Mouse (Mus musculus) c-Kit-positive CD71-positive TER-119-positive erythroid progenitor cells, embryonic 14.5 days (primary cell): Measurements from ENCODE around the gene Olfr1346.
"Not testable (repeated sequence)": the region's sequence is repeated elsewhere in the genome, so short reads cannot be mapped to it uniquely, and the experiment has no call there.

Experiments
- DNase-seq: peaks from one replicate; pipeline ENCODE4 v3.0.0-alpha.2; 2013; ENCODE audit warnings: low spot score

Gene Olfr1346

DNA sequence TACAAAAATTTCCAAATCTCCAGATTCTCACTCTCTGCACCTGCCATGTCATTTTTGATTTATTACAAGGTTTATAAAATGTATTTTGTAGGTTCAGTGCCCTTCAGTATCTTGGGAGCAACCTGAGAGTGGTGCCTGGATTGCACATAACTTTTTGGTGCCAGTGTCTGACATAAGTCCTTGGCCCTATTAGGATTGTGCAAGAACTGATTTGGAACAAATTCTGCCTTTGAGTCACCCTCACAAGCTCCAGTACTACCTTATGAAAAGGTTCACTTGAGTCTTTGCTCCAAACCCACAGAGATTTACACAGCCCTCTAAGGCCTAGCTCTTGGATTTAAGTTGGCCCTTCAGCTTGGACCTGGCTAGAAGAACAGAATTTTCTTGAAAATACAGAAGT, at the start of gene Olfr1346:
Gene Olfr1346, plus strand, starts transcription at position 151 of the 400 bp plus-strand sequence.
- DNase-seq, result no peak

DNA sequence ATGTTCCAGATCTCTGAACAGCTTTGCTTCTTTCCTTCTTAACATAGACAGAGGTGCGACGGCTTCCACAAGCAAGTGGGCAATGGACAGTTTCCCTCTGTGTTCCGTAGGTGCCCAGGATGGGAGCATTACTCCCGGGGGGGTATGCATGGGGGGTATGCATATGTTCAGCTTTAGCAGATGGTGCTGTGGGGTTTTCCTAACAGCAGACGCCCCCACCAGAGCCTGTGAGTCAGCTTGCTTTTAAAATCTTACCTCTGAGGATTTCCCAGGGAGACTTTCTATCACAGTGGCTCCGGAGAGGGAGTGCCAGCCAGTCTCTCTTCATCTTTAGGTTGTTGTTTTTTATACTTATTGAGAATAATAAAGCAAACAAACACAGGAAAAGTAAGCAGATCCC, 47.0 kb upstream of the Olfr1346 start:
- DNase-seq, result no peak

DNA sequence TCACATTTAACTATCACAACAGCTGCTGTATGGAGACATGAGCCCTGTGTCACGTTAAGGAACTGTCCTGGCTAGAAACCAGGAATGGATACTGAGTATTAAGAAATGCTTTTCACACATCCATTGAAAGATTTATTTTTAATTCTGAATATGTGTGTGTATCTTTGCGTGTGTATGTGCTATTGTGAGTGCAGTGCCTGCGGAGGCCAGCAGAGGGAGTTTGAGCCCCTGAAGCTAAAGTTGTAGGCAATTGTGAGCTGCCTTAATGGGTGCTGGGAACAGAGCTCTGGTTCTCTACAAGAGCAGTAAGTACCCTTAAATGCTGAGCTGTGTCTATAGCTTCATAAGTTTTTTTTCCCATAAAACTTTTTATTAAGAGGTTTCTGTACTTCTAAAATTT, 37.5 kb upstream of the Olfr1346 start:
- no peak for DNase-seq

DNA sequence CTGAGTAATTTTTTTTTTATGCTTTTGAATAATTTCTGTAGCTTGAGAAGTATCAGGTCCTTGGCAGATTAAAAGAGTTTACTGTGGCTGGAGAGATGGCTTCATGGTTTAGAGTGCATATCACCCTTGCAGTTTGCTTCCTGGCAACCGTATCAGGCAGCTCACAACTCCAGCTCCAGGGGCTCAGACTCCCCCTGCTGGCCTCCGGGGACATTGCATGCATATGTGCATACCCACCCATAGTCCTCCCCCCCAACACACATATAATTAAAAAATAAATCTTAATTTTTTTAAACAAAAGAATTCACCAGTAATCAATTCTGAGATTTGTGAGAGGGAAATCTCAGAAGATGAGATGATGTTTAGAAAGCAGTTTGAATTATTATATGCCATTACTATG, 36.6 kb upstream of the Olfr1346 start:
- DNase-seq, result peak; percentile 31

DNA sequence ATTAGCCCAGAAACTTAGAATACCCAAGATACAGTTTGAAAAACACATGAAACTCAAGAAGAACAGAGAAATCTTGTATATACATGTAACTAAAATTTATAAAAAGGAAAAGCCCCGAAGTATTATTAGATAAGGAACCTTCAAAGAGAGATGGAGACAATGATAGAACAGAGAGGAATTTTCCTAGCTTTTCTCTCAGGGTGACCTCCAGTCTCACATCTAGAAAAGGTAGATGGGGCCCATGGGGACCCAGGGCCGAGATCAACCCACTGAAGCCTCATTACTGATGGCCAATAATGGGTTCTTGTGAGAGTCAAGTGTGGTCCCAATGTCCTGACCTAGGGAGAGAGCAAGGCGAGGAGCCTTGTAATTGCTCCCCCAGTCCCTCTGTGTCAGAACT, 28.5 kb upstream of the Olfr1346 start, which contains the start of gene Olfr1344:
Gene Olfr1344, plus strand, starts transcription at position 301 of the 400 bp plus-strand sequence.
- DNase-seq, result no peak

DNA sequence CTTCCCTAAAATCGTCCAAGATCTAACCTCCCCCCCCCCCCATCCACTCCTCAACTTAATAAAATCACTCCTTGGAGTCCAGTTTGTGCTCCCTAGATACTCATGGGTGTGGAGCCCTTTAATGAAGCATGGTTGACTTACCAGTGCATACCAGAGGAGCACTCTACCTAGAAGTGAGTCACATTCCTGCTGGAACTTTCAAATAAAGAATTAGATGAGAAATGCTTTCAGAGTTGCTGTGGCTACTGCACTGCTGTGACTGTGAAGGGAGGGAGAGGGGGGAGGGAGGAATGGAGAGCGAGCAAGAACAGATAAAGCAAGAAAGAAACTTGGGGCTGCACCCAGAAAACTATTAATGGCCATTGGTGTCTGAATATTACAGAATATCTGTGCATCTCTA, 25.7 kb upstream of the Olfr1346 start:
- DNase-seq, result no peak

DNA sequence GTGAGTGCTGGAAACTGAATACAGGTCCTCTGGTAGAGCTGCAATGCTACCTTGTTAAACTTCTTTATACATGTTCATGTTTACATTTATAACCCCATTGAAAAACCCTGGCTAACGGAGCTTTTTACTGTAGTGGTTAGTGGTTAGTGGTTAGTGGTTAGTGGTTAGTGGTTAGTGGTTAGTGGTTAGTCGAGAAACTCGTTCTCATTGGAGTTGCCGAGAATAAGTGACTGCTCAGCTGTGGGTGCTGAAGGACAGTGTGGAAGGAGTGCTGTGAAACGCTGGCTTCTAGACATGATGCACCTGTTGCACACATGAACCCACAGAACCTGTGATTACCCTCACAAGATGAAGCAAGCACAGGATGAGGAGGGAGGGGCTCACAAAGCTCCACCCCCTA, 19.1 kb upstream of the Olfr1346 start:
- DNase-seq, result no peak

DNA sequence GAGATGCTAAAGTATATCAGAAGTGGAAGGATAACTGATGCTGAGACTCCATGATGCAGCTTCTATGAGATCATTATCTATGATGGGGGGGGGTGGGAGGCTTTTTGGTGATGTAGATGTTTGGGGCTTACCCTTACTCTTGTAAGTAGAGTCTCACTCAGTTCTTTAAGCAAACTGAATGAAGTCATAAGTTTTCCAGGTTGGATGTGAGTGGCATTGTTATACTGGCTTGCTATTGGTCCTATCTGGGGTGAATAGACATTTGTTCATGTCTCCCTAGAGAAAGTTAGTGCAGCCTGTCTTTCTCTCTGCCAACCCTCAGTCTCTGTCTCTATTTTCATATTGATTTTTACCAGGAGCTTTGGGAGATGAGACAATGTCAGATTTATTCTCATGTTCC, 11.0 kb upstream of the Olfr1346 start, which contains the start of gene Olfr1336:
Gene Olfr1336, plus strand, starts transcription at position 301 of the 400 bp plus-strand sequence.
- DNase-seq, result no peak

DNA sequence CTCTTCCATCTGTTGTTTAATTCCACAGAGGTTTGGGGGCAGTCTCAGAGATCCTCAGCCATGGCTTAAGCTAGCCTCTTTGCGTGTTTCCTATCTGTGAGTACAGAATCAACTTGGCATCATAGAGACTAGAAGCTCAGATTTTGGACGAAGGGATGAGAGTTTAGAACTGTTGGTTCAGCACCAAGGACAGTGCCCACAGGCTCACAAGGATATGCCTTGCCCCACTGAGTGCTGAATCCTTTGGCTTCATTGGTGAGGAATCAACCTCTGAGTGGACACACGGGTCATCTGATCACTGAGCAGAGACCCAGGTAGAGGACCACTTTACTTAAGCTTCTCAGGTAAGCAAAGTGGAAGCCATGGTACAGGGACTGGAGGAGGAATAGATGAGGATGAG, 10.5 kb upstream of the Olfr1346 start:
- DNase-seq, result no peak

DNA sequence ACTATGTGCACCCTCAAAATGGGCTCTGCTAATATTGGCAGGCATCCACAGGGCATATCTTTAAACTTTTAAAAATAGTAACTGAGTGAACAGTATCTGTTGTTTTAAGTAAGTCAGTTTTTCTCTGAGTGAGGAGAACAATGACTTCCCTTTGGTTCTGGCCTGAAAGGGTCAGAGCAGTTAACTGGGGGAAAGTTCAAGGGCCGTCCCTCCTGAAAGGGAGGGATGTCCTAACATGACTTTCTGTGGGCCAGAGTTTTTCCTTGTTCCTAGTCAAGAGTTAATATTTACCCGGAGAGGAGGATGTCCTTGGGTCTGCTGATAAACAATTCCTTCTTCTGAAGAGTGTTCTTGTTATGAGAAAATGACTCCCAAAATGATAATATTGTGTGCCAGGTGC, 10.7 kb downstream of the Olfr1346 start:
- DNase-seq, result not testable (repeated sequence)

DNA sequence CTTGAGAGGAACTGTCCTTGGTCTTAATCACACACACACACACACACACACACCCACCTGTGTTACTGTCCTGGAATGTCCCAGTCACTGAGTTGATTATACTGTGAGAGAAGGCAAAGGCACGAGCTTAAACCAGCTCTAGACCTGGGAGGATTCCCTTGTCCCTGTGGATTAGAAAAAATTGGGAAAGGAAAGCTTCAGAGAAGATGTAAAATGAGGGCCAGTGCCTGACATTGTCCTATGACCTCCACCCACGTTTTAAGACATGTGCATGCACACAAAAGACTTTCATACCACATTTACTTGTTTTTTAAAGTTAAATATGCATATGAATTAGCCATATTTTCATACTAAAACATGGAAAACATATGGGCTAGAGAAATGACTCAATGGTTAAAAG, 19.9 kb downstream of the Olfr1346 start, which contains the start of gene Olfr5:
Gene Olfr5, minus strand, starts transcription at position 101 of the 400 bp plus-strand sequence.
- no peak for DNase-seq

DNA sequence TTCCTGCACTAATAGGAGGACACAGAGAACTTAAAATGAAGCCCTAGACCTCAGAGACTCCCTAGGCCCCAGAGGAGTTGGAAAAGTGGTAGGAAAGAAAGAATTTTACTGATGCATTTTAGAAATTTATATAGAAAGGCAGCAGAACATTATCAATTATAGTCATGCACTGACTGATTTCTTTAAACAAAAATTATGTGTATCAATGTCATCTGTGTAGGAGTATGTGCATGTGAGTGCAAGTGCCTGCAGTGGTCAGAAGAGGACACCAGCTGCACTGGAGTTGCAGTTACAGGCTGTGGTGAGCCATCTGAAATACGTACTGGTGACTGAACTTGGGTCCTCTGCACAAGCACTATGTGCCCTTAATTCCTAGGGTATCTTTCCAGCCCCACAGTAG, 32.8 kb downstream of the Olfr1346 start, which contains the start of gene Olfr1347:
Gene Olfr1347, minus strand, starts transcription at position 101 of the 400 bp plus-strand sequence.
- no peak for DNase-seq

DNA sequence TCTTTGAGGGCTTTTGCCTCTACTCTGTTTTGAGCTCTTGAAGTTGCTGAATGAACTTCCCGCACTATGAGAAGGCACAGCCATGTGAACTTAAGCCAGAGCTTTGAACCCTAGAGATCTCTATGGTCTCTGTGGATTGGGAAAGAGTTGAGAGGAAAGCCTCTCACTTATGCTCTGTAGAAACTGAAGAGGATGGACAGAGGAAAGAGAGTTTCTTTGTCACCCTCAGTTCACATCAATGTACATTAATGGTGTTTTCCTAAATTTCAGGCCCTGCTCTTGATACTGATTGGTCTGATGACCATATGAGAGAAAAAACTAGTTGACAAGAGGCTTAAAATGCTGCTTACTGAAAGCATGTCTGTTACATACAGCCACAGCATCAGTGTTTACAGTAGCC, 41.7 kb downstream of the Olfr1346 start, which contains the start of gene Olfr1348:
Gene Olfr1348, minus strand, starts transcription at position 101 of the 400 bp plus-strand sequence.
- DNase-seq, result no peak

DNA sequence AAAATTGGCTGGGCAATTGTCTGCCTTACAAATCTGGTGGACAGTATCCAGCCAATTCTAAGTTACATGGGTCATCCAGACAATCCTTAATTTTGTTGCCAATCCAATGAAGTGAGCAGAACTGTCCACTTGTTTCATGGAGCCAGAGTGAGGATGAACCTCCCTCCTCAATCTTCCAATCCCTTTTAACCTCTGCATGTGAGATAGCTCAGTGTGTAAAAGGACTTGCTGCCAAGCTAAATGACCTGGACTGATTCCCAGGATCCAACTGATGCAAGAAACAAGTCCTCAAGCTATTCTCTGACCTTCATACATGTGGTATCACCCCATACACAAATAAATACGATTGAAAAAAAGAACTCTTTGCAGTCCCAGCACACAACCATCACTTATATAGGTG, 54.8 kb downstream of the Olfr1346 start:
- no peak for DNase-seq

DNA sequence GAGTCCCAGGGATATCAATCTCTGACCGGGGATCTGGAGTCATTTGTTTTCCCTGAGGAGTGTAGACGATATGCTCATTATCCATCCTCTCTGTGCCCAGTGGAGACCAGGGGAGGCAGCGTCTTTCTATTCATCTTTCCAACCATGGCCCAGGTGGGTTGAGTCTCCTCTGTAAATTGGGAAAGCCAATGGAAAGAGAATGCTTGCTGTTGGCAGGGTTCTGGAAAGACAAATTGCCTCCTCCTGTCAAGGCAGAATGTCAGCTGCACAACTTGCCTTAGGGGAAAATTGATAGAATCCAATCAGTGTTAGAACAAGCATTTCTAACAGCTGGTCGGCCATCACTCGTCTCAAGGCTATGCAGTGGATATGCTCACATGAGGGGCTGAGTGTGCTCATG, 55.9 kb downstream of the Olfr1346 start, which contains the start of gene Olfr1349:
Gene Olfr1349, minus strand, starts transcription at position 101 of the 400 bp plus-strand sequence.
- no peak for DNase-seq

DNA sequence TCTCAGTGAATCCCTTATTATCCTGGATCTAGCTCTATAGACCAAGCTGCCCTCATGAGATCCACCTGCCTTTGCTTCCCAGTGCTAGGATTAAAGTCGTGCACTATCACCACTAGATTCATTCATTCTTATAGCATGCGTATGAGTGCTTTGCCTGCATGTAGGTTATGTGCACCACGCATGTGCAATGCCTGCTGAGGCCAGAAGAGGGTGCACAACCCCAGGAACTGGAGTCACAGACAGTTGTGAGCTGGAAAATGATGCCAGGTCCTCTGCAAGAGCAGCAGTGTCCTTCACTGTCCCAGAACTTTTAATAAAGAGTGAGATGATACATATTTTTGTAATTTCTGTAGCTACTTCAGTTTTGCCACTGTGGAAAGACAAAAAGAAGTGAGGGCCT, 58.1 kb downstream of the Olfr1346 start:
- no peak for DNase-seq

DNA sequence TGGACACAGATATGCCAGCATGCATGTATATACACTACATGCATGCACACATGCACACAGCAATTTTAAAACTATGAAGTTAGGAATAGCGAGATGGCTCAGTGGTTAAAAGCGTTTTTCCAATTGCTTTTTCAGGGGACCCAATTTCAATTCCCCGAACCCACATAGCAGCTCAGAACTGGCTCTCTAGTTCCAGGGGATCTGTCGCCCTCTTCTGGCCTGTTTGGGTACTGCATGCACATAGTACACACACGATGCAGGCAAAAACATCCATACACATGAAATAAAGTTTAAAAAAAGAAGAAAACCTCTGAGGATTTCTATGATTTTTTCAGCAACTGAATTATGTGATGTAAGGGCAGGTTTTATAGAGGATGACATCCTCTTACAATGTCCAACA, 59.2 kb downstream of the Olfr1346 start:
- DNase-seq, result peak; percentile 16
